Mouse (Mus musculus): ENCODE data around the gene Kras. TPM values are rescaled to one million over a fixed set of nuclear protein-coding genes. Genes with fewer than 3 reads are reported as not detected.

The Kras gene
- polyA plus RNA-seq, 1 experiment from 2014 or later: 64.6 TPM

DNA sequence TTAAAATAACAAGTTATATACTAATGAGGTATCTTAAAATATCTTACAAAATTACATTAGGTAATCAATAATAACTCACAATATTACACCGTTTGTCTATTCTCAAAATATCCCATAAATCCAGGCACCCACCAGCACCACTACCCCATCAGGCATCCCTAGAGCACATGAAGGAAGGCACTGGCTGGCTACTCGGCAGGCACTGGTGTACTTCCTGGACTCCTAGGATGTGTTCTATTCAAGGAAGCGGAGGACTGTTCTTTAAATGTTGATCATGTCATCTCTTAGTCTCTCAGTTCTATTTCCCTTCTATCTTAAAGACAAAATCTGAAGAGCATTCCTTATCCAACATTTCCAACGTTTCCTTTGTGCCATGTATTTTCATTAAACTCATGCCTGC lies 12.9 kb downstream of the Kras start:
- TF ChIP-seq CTCF (IDR thresholded peaks at IDR 0.05; ENCODE audit: low read depth): no peak
- Histone ChIP-seq H3K27ac (no peak overlapping the region), H3K4me3 (replicated peaks; ENCODE audit: low read depth, low read length) (no peak overlapping the region), H3K4me1 (replicated peaks; ENCODE audit: insufficient read depth, low read length) (no peaks in the 10 kb centered on the region), H3K27me3 (ENCODE audit: insufficient read depth, low read length) (no peaks in the 10 kb centered on the region), H3K9me3 (replicated peaks; ENCODE audit: low read length) (no peaks in the 10 kb centered on the region), H3K36me3 (ENCODE audit: insufficient read depth, low read length) (peaks cover 12% of the 10 kb centered on the region; the same call in 1 of the 2 replicates), H3K4me2 (ENCODE audit: low read length) (no peak overlapping the region), H3K9ac (ENCODE audit: low read depth, low read length) (no peak overlapping the region)
- no peak for ATAC-seq (replicated peaks; ENCODE audit: low FRiP score, low read depth)
- WGBS: 77% methylated on average over 4 of the region's 4 CpGs
- DNase-seq (ENCODE audit: low spot score): no peak

DNA sequence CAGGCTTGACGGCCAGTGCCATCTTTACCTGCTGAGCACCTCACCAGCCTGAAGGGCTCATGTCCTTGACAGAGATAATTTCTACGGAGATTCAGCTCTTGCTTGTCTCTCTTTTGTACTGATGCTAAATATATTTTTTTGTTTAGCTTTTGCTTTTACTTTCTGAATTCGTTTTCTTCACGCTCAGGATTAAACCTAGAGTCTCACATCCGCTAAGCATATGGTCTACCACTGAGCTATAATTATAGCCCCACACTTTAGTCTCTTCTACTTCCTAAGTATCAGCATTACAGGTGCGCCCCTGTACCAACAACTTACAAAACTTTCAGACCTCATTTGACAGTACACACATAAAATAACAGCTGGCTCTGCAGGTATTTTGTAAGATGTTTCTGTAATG lies 14.7 kb downstream of the Kras start:
- Histone ChIP-seq H3K4me3 (replicated peaks; ENCODE audit: low read depth, low read length) (no peak overlapping the region), H3K27ac (no peak overlapping the region), H3K4me2 (ENCODE audit: low read length) (no peak overlapping the region), H3K27me3 (ENCODE audit: insufficient read depth, low read length) (no peaks in the 10 kb centered on the region), H3K9ac (ENCODE audit: low read depth, low read length) (no peak overlapping the region), H3K4me1 (replicated peaks; ENCODE audit: insufficient read depth, low read length) (no peaks in the 10 kb centered on the region), H3K9me3 (replicated peaks; ENCODE audit: low read length) (no peaks in the 10 kb centered on the region), H3K36me3 (ENCODE audit: insufficient read depth, low read length) (0 out of 2 replicates have a peak, but pooled peaks cover 10% of the 10 kb centered on the region)
- ATAC-seq (replicated peaks; ENCODE audit: low FRiP score, low read depth) (no peak), DNase-seq (ENCODE audit: low spot score) (no peak)
- WGBS: 92% methylated on average over 6 of the region's 6 CpGs
- TF ChIP-seq CTCF (IDR thresholded peaks at IDR 0.05; ENCODE audit: low read depth): no peak

DNA sequence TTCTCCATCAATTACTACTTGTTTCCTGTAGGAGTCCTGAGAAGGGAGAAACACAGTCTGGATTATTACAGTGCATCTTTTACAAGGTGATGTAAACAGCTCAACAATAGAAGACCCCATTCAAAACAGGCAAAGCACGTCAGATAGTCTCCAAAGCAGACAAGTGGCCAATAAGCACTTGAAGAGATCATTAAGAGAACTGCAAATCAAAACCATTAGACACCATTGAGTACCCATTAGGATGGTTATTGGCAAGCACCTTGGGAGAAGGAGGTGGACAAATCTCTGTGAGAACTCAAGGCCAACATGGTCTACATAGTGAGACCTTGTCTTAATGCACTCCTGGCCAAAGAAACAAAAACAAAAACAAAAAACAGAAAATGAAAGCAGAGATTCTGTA lies 15.6 kb downstream of the Kras start:
- ATAC-seq (replicated peaks; ENCODE audit: low FRiP score, low read depth) (no peak), DNase-seq (ENCODE audit: low spot score) (no peak)
- H3K9ac ChIP-seq (ENCODE audit: low read depth, low read length): no peak overlapping the region
- H3K4me3 ChIP-seq (replicated peaks; ENCODE audit: low read depth, low read length): no peak overlapping the region
- H3K27ac ChIP-seq: no peak overlapping the region
- no peaks in the 10 kb centered on the region for H3K4me1 ChIP-seq (replicated peaks; ENCODE audit: insufficient read depth, low read length)
- H3K9me3 ChIP-seq (replicated peaks; ENCODE audit: low read length): no peaks in the 10 kb centered on the region
- 86% methylated on average over 1 of the region's 1 CpGs for WGBS
- 0 out of 2 replicates have a peak, but pooled peaks cover 10% of the 10 kb centered on the region for H3K36me3 ChIP-seq (ENCODE audit: insufficient read depth, low read length)
- no peaks in the 10 kb centered on the region for H3K27me3 ChIP-seq (ENCODE audit: insufficient read depth, low read length)
- H3K4me2 ChIP-seq (ENCODE audit: low read length): no peak overlapping the region
- no peak for TF ChIP-seq CTCF (IDR thresholded peaks at IDR 0.05; ENCODE audit: low read depth)

DNA sequence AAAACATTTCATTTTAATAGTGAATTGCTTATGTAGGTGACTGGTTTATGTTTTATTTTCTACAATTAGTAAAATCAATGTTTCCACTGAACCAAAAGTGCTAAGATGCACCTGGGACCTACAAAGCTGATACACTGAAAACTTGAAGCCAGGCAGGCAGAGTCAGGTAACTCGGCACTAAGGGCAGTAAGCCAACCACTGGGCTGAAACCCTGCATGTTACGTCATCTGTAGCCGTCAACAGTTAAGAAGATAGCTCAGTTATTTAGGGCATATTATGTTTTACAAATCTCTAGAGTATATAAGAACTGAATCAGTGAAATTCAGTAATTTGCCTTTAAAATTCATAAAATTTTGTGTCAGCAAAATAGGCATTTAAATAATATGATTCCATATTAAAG lies 23.7 kb downstream of the Kras start:
- Histone ChIP-seq H3K36me3 (ENCODE audit: insufficient read depth, low read length) (peaks cover 19% of the 10 kb centered on the region; the same call in 1 of the 2 replicates), H3K4me2 (ENCODE audit: low read length) (no peak overlapping the region), H3K4me1 (replicated peaks; ENCODE audit: insufficient read depth, low read length) (no peaks in the 10 kb centered on the region), H3K4me3 (replicated peaks; ENCODE audit: low read depth, low read length) (no peak overlapping the region), H3K27me3 (ENCODE audit: insufficient read depth, low read length) (no peaks in the 10 kb centered on the region), H3K9ac (ENCODE audit: low read depth, low read length) (no peak overlapping the region), H3K27ac (no peak overlapping the region), H3K9me3 (replicated peaks; ENCODE audit: low read length) (no peaks in the 10 kb centered on the region)
- DNase-seq (ENCODE audit: low spot score) (no peak), ATAC-seq (replicated peaks; ENCODE audit: low FRiP score, low read depth) (no peak)
- no peak for TF ChIP-seq CTCF (IDR thresholded peaks at IDR 0.05; ENCODE audit: low read depth)
- WGBS: 84% methylated on average over 3 of the region's 3 CpGs

DNA sequence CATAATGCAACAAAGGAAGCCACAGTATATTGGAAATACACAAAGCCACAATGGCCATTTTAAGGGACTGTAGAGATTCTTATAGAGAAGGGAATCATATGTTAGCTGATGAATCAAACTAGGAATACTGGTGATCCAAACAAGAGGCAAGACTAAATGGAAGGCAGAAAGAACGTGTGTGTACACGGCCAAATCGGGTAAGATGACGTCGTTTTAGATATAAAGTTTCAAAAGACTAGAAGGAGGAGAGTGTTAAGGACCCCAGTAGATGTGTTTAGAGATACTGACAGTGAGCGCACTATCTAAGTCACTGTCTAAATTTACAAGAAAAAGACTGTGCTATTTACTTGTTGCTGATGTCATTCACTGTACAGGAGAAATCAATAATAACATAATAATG lies 25.8 kb downstream of the Kras start:
- no peaks in the 10 kb centered on the region for H3K4me1 ChIP-seq (replicated peaks; ENCODE audit: insufficient read depth, low read length)
- H3K4me2 ChIP-seq (ENCODE audit: low read length): no peak overlapping the region
- 88% methylated on average over 6 of the region's 6 CpGs for WGBS
- no peak overlapping the region for H3K4me3 ChIP-seq (replicated peaks; ENCODE audit: low read depth, low read length)
- no peak for ATAC-seq (replicated peaks; ENCODE audit: low FRiP score, low read depth)
- H3K9ac ChIP-seq (ENCODE audit: low read depth, low read length): no peak overlapping the region
- H3K9me3 ChIP-seq (replicated peaks; ENCODE audit: low read length): no peaks in the 10 kb centered on the region
- no peak overlapping the region for H3K27ac ChIP-seq
- peaks cover 20% of the 10 kb centered on the region for H3K36me3 ChIP-seq (ENCODE audit: insufficient read depth, low read length)
- DNase-seq (ENCODE audit: low spot score): no peak
- no peaks in the 10 kb centered on the region for H3K27me3 ChIP-seq (ENCODE audit: insufficient read depth, low read length)
- no peak for TF ChIP-seq CTCF (IDR thresholded peaks at IDR 0.05; ENCODE audit: low read depth)

DNA sequence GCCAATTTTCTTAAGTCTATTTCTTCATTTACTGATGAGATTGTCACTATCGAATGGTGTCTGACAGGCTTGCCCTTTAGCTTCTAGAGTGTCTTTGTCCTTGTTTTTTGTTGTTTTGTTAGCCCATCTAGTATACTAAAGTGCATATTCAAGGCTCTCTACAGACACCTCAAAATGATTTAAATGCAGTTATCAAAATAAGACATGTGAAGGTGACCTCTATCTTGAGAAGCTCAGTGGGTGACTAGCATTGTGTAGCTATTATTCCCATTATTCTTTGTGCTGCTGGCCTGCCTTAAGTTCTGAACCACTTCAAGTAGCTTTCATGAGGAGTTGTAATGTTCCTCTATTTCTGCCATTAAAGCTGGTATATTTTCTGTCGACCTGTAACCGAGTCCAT lies 34.2 kb downstream of the Kras start:
- H3K27me3 ChIP-seq (ENCODE audit: insufficient read depth, low read length): no peaks in the 10 kb centered on the region
- H3K9me3 ChIP-seq (replicated peaks; ENCODE audit: low read length): no peaks in the 10 kb centered on the region
- H3K9ac ChIP-seq (ENCODE audit: low read depth, low read length): no peak overlapping the region
- DNase-seq (ENCODE audit: low spot score): no peak
- ATAC-seq (replicated peaks; ENCODE audit: low FRiP score, low read depth): no peak
- 90% methylated on average over 3 of the region's 3 CpGs for WGBS
- H3K4me1 ChIP-seq (replicated peaks; ENCODE audit: insufficient read depth, low read length): no peaks in the 10 kb centered on the region
- no peak overlapping the region for H3K4me2 ChIP-seq (ENCODE audit: low read length)
- no peak overlapping the region for H3K4me3 ChIP-seq (replicated peaks; ENCODE audit: low read depth, low read length)
- H3K36me3 ChIP-seq (ENCODE audit: insufficient read depth, low read length): peaks cover 18% of the 10 kb centered on the region
- H3K27ac ChIP-seq: no peak overlapping the region
- TF ChIP-seq CTCF (IDR thresholded peaks at IDR 0.05; ENCODE audit: low read depth): no peak

- ATAC-seq (replicated peaks; ENCODE audit: low FRiP score, low read depth) (no peak), DNase-seq (ENCODE audit: low spot score) (no peak)
- H3K4me1 ChIP-seq (replicated peaks; ENCODE audit: insufficient read depth, low read length): no peaks in the 10 kb centered on the region
- H3K4me2 ChIP-seq (ENCODE audit: low read length): no peak overlapping the region
- no peak overlapping the region for H3K4me3 ChIP-seq (replicated peaks; ENCODE audit: low read depth, low read length)
- peaks cover 11% of the 10 kb centered on the region for H3K36me3 ChIP-seq (ENCODE audit: insufficient read depth, low read length)
- H3K27ac ChIP-seq: no peak overlapping the region
- H3K27me3 ChIP-seq (ENCODE audit: insufficient read depth, low read length): no peaks in the 10 kb centered on the region
- no peak overlapping the region for H3K9ac ChIP-seq (ENCODE audit: low read depth, low read length)
- no peak for TF ChIP-seq CTCF (IDR thresholded peaks at IDR 0.05; ENCODE audit: low read depth)
- WGBS: 80% methylated on average over 2 of the region's 2 CpGs
- H3K9me3 ChIP-seq (replicated peaks; ENCODE audit: low read length): no peaks in the 10 kb centered on the region
Measured at GRCm38 (mm10) chr6:145213916-145214315, 36.1 kb downstream of the Kras start.
